Mouse (Mus musculus): ENCODE measurements at regions not wholly inside any gene's neighbourhood (a gene's known extent, or its start where the extent isn't known, plus 50 kb on each side); places are given as distances from the start of the nearest gene placed in this dataset.

DNA sequence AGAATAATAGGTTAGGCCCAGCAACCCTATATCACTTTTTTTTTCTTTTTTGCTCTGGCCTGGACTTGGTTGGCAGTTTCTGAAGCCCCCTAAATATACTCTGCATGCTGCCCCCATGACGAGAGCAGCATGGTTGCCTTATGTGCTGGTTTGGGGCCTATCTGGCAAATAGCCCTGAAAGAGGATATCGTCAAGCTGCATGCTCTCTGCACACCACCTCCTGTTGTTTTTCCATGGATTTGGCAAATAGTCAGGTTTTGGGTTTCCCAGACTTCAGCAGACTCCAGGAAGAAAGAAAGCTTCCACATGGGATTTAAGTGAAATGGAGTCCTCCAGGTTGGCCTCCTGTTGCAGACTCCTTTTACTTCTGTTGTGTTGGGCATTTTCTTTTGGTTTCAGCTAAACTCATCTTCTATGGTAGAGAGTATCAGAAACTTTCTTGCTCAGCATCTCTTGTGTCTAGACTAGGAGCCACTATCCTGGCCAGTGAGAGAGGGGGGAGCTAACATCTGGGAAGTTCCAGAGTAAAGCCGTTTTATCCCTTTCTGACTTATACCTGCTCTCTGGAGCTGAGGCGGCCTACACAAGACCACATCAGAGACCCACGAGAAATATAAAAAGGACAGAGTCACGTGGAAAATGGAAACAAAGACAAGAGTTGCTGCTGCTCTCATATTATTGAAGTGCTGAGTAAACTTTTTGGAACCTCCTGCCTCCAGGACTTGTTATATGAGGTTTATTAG, 140.4 kb upstream of the Egfl6 start:
- no peak for DNase-seq (ENCODE audit: low spot score)

DNA sequence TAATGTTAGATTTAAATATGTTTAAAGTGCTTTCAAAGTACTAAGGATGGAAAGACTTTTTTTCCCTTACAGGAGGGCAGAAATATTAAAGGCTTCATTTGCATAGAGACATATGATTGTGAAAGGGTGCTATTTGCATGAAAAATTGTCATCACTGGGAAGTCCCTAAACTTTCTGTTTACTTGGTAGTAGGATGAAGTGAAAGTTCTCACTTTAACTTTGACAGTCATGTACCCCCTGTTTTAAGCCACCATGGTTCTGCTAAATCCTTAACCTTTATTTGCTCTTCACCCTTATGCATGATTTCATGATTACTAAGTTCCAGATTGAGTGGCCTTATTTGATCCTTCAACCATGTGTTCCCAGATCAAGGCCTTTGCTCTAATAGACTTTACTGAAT, 132.6 kb upstream of the Egfl6 start:
- no peak for DNase-seq (ENCODE audit: low spot score)

DNA sequence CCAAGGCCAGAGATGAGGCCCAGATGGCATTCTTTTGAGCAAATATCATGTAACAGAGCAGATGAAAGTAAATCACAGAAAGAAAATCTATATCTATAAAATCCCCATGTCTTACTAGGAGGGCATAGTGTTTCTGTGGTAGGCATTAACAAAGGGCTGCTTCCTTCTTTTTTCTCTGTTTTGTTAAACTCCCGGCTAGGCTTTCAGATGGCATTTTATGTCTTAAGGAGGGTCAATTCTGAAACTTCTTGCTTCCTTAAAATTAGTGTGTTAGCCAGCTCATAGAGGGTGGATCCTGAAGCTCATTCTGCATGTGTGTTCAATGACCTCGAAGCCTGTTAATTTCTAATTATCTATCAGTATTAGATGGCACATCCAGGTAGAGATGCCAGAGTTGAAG, 123.8 kb upstream of the Egfl6 start:
- DNase-seq (ENCODE audit: low spot score), result no peak

DNA sequence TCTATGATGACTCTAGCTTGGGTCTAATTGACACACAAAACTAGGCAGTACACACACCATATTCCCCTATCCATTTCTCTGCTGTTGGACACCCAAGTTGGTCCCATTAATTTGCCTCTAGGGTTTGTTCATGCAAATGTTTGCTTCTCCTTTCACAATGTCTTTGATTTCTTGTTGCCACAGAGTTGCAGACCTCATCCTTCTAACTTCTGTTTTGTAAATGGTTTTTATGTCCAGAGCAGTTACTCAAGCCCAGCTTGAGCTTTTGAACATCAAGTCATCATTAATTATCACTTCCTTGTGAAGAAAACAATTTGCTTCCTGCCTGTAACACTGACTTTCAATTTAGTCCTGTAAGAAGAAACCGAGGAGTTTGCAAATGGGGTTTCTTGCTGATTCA, 122.6 kb upstream of the Egfl6 start:
- DNase-seq (ENCODE audit: low spot score), result no peak

DNA sequence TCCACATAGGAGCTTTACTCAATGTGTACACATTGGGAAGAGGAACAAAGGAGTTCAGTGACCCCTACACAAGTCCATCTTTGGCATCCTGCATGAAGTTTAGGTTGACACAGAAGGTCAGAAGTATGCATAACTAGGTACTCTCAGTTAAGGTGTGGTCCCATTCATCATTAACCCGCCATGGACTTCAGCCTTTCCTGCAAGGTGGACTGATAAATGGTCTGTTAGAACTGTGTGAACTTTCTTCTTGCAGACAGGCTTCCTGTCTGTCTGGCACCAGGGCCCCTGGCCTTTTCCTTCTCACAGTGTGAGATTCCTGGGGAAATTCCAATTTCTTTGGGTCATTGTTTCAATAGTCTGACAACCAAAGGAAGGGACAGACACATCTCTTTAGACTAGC, 121.5 kb upstream of the Egfl6 start:
- no peak for DNase-seq (ENCODE audit: low spot score)

DNA sequence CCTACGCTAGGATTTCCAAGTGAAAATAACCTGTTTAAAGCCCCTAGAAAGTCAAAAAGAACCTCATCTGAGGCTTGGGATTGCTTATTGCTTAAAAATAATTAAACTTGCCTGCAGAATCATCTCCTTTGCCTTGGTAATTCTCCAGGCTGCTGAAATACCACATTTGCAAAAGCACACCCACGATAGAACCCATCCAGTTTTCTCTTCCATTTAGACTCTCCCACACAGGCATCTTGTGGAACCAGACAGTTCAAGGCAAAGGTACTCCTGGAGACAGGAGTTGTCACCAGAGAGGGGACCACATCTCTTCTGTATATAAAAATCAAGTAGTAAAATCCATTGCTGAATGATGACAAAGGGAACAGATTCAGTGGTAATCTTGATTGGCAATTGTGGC, 118.8 kb upstream of the Egfl6 start:
- DNase-seq (ENCODE audit: low spot score), result peak; percentile 18

DNA sequence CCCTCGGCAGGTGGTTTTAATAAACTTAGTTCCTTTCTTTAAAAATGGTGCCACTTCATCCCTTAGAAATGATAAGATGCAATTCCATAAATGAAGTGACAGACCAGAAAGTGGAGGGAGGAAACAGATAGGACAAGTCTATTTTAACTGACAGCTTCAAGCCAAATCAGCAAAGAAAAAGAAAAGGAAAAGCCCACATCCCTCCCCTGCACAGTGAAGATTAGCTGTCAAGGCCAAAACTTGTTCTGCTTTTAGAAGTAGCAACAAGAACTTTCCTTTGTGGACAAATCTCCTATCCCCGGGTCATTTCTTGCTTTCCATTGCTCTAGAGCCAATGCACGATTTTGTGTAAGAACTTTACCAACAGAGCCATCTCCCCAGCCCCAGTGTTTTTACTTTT, 108.7 kb upstream of the Egfl6 start:
- no peak for DNase-seq (ENCODE audit: low spot score)

DNA sequence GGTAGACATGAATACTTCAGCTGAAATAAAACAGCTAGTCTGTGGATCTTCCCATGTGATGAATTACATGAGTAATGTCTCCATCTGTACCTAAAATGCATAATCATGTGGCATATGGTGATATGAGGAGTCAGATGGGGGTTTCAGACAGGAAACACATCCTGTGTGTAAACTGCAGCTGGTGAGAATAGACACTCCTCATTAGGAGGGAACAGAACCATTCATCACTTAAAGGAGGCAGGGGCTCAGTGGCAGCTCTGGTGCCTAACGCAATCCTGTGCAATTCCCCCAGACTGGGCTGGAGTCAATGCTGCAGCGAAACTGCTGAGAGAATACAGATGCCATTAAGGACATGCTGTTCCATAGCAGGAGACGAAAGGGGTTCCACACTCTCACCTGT, 103.3 kb upstream of the Egfl6 start:
- peak; percentile 30 for DNase-seq (ENCODE audit: low spot score)

DNA sequence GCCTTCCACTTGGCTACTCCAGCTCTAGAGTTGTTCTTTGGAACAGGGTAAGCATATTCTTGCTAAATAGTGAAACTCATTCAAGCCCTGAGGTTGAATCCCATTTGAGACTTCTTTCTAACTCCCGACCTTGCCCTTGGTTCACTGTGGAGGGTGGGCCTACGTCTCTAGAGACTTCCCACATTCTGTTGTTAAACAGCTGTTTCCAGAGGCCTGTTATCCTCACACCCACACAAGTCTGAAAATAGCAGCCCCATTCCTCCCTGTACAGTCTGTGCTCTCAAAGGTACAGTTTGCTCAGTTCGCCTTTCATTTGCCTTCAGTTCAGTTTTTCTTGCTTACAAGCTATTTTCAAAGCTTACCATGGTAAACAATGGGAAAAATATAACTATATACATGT, 87.9 kb upstream of the Egfl6 start:
- DNase-seq (ENCODE audit: low spot score), result no peak

DNA sequence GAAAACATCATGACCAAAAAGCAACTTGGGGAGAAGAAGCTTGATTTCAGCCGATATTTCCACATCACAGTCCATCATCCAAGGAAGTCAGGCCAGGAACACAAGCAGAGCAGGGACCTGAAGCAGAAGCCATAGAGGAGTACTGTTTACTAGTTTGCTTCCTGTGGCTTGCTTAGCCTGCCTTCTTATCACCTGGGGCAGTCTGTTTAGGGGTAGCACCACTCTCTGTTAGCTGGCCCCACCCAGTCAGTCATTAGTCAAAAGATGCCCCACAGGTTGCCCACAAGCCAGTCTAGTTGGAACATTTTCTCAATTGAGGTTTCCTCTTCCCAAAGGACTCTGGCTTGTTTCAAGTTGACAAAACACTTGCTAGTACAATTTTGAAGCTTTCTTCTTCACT, 87.1 kb upstream of the Egfl6 start:
- no peak for DNase-seq (ENCODE audit: low spot score)

DNA sequence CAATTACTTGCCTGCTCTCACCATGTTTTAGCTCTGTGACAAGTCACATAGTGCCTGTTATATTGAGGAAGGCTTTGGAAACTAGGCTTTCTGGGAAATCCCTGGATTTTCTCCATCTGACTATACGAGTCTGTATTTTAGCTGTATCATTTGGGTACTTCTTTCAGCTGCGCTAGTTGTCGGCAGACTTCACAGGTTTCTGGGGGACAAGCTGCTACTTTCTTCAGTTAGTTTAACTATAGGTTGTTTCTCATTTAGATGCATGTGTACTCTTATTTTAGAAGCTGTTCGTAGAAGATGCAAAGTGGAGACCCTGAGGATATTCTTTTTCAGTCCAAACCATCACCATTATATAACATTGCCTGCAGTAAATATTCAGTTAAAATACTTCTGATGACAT, 86.3 kb upstream of the Egfl6 start:
- no peak for DNase-seq (ENCODE audit: low spot score)

DNA sequence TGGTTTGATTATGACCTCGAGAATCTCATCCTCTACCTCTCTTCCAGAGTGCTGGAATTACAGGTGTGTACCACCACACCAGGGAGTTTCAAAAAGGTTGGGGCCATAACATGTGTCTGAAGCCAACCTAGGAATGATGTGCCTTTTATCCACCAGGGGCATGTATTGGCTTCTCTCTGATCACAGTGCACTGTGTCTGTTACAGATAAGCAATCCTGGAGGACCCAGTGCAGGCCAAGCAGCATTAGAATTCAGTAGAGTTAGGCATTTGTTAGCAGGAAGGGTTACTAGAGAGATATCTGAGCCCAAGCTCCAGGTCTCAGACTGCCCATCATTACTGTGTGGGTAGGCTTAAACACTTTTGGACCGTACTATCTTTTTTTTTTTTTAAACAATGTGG, 80.8 kb upstream of the Egfl6 start:
- DNase-seq (ENCODE audit: low spot score), result no peak

DNA sequence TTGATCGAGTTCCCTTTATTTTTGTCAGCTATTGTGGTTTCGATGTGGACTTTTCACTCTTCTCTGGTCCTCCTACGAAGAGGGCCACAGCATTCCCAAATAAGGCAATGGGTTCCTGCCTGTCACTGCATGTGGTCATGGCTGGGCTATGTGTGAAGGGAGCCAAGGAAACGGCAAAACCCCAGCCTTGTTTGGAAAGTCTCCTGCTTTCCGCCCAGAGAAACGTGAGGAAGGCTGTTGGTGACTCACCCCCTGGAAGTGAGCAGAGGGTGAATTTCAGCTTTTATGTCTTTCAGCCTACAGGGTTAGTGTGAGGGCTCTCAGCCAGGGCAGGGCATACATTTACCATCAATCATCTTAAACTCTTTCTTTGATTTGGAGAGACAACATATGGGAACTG, 76.3 kb upstream of the Egfl6 start:
- peak; percentile 18 for DNase-seq (ENCODE audit: low spot score)

DNA sequence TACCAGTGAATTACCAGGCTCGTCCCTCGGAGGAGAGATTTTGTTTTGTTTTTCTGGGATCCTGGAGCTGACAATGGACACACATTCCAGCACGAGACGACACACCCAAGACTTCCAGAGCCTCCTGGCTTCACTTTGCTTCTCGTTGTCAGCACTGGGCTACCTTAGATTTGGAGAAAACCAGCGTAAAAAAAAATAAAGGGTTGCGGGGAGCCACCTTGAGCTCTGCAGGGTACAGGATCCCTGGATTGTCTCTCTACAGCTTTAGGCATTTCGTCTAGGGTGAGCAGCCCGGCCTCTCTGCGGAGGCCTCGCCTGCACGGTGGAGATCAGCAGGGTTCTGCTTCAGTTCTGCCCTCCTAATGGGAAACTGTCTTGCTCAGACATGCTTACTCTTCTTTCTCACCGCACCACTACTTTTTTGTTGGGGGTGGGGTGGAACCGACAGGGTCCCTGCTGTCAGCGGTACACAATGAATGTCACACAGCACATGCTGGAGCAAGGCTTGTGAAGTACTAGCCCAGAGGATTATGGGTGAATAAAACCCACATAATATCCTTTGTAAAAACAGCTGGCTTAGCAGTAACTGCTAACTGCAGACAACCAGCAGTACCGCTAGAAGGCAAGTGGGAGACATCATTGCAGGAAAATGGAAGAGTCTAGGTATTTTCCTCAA, 75.7 kb upstream of the Egfl6 start:
- peak; percentile 10 for DNase-seq (ENCODE audit: low spot score)

DNA sequence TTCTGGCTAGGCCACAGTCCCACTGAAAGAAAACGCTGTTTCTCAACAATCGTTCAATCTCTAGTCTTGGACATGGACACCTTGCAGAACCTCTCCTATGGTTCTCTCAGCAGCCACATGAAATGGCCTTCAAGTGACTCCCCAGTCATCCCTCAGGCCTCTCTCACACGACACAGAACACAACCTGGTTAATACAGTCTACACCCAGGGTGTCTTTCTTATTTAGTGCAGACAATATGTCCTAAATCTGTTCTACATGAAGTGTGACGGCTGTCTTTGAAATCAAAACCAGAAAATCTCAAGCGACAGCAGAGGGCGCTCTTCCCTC, 75.2 kb upstream of the Egfl6 start:
- DNase-seq (ENCODE audit: low spot score), result peak; percentile 59

DNA sequence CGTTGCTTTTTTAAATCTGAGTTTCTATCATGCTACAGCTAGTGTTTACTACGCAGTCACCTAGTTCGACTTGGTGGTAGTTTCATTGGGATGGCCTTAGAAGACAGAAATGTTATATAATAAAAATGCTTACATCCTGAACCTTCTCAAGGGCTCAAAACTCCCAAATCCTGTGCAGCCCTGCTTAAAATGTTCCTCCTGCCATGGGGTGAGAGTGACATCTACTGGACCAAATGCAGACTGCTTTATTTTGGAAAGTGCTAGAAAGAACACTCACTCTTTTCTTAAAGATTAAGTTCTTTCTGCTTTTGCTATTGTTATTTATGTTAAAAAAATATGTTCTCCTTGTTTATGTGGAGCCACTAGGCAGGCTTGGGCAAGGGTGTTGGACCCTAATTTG, 66.9 kb upstream of the Egfl6 start:
- peak; percentile 15 for DNase-seq (ENCODE audit: low spot score)

DNA sequence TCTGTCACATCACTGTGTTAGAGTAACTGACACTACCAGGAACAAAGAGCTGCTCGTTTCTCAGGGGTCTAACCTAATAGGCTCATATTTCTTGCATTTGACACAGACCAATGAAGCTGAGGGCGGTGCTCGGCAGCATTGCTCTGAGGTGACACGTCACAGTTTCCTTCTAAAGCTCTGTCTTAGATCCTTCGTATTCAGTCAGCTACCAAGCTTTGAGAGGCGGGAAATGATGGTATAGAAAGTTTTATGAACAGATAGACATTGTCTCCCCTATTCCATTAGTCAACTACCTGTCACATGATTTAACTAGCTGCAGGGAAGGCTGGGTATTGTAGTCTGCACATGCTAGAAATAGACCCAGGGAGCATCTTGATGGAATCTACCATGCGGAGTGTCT, 60.2 kb upstream of the Egfl6 start:
- no peak for DNase-seq (ENCODE audit: low spot score)

DNA sequence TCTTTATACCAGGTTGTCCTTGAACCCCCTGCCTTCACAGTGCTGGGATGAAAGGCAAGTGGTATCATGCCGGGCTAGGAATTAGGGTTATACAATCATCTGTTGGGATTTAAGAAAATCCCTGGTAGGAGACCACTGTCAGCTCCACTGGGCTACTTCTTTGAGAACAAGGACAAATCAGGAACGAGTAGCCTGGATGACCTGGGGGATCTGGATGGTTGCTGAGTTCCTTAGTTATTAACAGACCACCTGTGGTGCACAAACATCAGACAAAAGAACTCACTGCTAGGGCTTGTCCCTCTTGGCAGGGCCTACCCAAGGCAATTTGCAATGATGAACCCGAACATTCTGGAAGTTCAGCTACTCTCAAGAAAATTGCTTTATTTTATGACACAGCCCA, 55.7 kb upstream of the Egfl6 start:
- no peak for DNase-seq (ENCODE audit: low spot score)

DNA sequence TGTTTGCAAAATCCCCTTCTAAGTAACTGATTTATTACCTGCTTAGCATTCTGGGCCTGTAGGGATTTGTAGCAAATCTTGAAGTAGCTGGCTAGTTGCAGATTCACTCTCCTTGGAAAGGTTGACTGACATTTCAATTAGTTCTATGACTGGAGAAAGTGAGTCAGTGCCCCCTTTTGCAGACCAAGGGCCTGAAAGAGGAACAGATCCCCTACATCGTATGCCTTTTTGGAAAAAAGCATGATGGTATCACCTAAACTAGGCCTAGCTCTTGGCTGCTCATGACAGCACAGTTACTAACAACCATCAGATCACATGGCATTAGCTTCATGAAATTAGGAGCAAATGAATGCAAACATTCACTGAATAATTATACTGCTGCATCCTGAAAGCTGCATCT, 54.7 kb upstream of the Egfl6 start:
- DNase-seq (ENCODE audit: low spot score), result no peak
